Comparison of ENCODE assay signal across 8 mouse cellular contexts in the genomic region with DNA sequence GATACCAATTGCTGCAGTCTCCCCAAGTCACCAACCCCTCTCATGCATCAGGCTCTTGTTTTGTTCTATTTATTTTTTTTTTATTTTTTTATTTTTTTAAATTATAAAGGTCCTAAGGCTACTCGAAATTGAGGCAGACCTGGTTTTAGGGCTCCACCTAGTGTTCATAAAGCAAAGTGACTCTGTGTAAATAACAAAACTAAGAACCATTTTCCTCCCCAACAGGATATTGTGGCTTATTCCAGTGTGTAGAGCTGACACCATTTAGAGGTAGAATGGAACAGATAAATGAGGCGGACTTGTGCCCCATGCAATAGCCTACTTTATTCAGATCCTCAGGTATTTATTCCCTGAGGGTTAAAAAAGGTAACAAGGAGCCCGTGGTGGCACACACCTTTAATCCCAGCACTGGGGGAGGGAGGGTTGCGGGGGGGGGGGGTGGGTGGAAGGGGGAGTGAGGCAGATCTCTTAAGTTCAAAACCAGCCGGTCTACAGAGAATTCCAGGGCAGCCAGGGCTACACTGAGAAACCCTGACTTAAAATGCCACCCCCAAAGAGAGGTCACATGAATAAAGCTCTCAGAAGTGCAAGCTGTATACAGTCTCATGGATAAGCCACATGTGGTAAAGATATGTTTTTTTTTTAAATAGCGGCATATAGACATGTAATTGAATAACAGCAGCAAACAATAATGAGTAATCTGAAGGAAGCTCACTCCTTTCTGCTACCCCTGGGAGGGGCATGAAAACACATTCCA. TPM values are rescaled to one million over a fixed set of nuclear protein-coding genes. Genes with fewer than 3 reads are reported as not detected.
A peak's percentile ranks its signal among the peaks of the same experiment; 100 is the strongest.
DNase-seq lines count a peak whose midpoint lies in the region; TF ChIP-seq lines count a peak whose summit lies in the region.

No protein-coding gene starts in this region.

- 35% methylated on average over 6 of the region's 6 CpGs for WGBS in large intestine, adult 2 months

- DNase-seq in heart, postnatal 10 days: peak; percentile 33 to 48
- no peak for DNase-seq in heart, postnatal 36 days
- DNase-seq in CD4-positive, CD25-positive, alpha-beta regulatory T cell, adult 2 months (ENCODE audit: low read depth, low spot score): peak; percentile 81
- peak; percentile 80 for DNase-seq in brain, embryonic 14.5 days (ENCODE audit: low read depth)
- peak; percentile 13 for DNase-seq in large intestine, adult 2 months (ENCODE audit: low read depth, low spot score)
- DNase-seq in urinary bladder, postnatal 14 days (ENCODE audit: low spot score): no peak
- no peak for DNase-seq in urinary bladder, postnatal 10 days (ENCODE audit: low spot score)
- no peak for DNase-seq in left cerebral cortex, postnatal 36 days (ENCODE audit: low spot score in 2 of 2)

- peak; percentile 30; the same call in 1 of the 2 replicates for TF ChIP-seq CTCF in brain, embryonic 14.5 days (IDR thresholded peaks at IDR 0.05; ENCODE audit: borderline replicate concordance, extremely low read depth, insufficient read depth, insufficient read length)

- no peak for TF ChIP-seq POLR2A in brain, embryonic 14.5 days (IDR thresholded peaks at IDR 0.05; ENCODE audit: borderline replicate concordance, extremely low read depth, insufficient read depth, insufficient read length, poor library complexity, severe bottlenecking)

- intact Hi-C loops in heart, postnatal 10 days (cut with DNase I): loop anchor here (1.0 to 5.0 kb wide), 3 partner anchors 142 to 277 kb away; no protein-coding TSS in a partner anchor
- intact Hi-C loops in heart, postnatal 36 days (cut with DNase I): loop anchor here (1.0 to 5.0 kb wide), 3 partner anchors 143 to 279 kb away; no protein-coding TSS in a partner anchor
- intact Hi-C loops in left cerebral cortex, postnatal 36 days (cut with DNase I): loop anchor here (1.0 to 5.0 kb wide), 2 partner anchors 142 to 279 kb away; no protein-coding TSS in a partner anchor

RNA-seq across cellular contexts. Expression of a gene that starts 17.1 kb away (rescaled TPM):
- total RNA-seq in heart, postnatal 10 days (2021): 10 to 100 TPM; 14.4 to 16.5 TPM
- 10 to 100 TPM; 12.8 to 13.5 TPM for total RNA-seq in heart, postnatal 36 days (2021)
- polyA plus RNA-seq in brain, embryonic 14.5 days (2012; rRNA removed): 60.4 and 91.9 TPM in 2 replicates
- 58.3 and 61.3 TPM in 2 replicates for polyA plus RNA-seq in large intestine, adult 2 months (2012; rRNA removed)
- total RNA-seq in left cerebral cortex, postnatal 36 days (2021): 10 to 100 TPM; 20.3 to 25.1 TPM

RNA-seq across cellular contexts. Expression of a gene that starts 17.1 kb away (rescaled TPM):
- total RNA-seq in heart, postnatal 10 days (2021): 10 to 100 TPM; 10.5 to 12.2 TPM
- 10 to 100 TPM in 1 of 2 experiments, 1 to 10 TPM in 1; 8.2 to 12.0 TPM for total RNA-seq in heart, postnatal 36 days (2021)
- polyA plus RNA-seq in brain, embryonic 14.5 days (2012; rRNA removed): 23.1 and 28.1 TPM in 2 replicates
- polyA plus RNA-seq in large intestine, adult 2 months (2012; rRNA removed): 10.4 and 10.7 TPM in 2 replicates
- 10 to 100 TPM; 28.7 to 31.7 TPM for total RNA-seq in left cerebral cortex, postnatal 36 days (2021)

Comparison
In these comparisons a context has a peak if more than half of its experiments do, and no peak if none do; other contexts are left out.
1. DNase-seq: peak in heart, postnatal 10 days (2 of 2), CD4-positive, CD25-positive, alpha-beta regulatory T cell, adult 2 months (single experiment), brain, embryonic 14.5 days (single experiment) and large intestine, adult 2 months (single experiment); none in heart, postnatal 36 days (0 of 2), urinary bladder, postnatal 14 days (single experiment), urinary bladder, postnatal 10 days (single experiment) and left cerebral cortex, postnatal 36 days (0 of 2).